Mouse (Mus musculus) hindbrain, embryonic 12.5 days (tissue): Measurements from ENCODE around the gene Ehd2. TPM values are rescaled to one million over a fixed set of nuclear protein-coding genes. Genes with fewer than 3 reads are reported as not detected.

ENCODE experiments used
- ATAC-seq: fragments of 200-750 bp; cut with Nextera tagmentation; 2 replicates; pipeline ENCODE4 v1.8.0; 2017; ENCODE audit warnings: moderate TSS enrichment; ENCODE audit not compliant: low FRiP score
- H3K27ac ChIP-seq: fragments of 300-500 bp; sonication (generic); 2 replicates; pipeline ENCODE4 v1.5.1; 2016; ENCODE audit warnings: mild to moderate bottlenecking
- H3K27me3 ChIP-seq: fragments of 300-500 bp; sonication (generic); 2 replicates; pipeline ENCODE4 v1.6.1; 2016; ENCODE audit warnings: mild to moderate bottlenecking
- H3K36me3 ChIP-seq: fragments of 300-500 bp; sonication (generic); 2 replicates; pipeline ENCODE4 v1.6.1; 2016; ENCODE audit warnings: mild to moderate bottlenecking
- H3K4me1 ChIP-seq: fragments of 300-500 bp; sonication (generic); 2 replicates; pipeline ENCODE4 v1.6.1; 2016
- H3K4me2 ChIP-seq: fragments of 300-500 bp; sonication (generic); replicated peaks from 2 replicates; pipeline ENCODE4 v1.6.1; 2016; ENCODE audit warnings: mild to moderate bottlenecking
- H3K4me3 ChIP-seq: fragments of 300-500 bp; sonication (generic); 2 replicates; pipeline ENCODE4 v1.5.1; 2016; ENCODE audit warnings: mild to moderate bottlenecking
- H3K9ac ChIP-seq: fragments of 300-500 bp; sonication (generic); 2 replicates; pipeline ENCODE4 v1.6.1; 2016; ENCODE audit warnings: mild to moderate bottlenecking, moderate library complexity
- H3K9me3 ChIP-seq: fragments of 300-500 bp; sonication (generic); replicated peaks from 2 replicates; pipeline ENCODE4 v1.6.1; 2016; ENCODE audit warnings: mild to moderate bottlenecking
- WGBS: fragments of 180-500 bp; shearing (Covaris S2); methylation state at CpG from one replicate; pipeline ENCODE4 v1.1.7; 2016; 5-methylcytosine and 5-hydroxymethylcytosine counted together
- polyA plus RNA-seq: library from polyadenylated mRNA; unstranded; fragments of >200 nt; fragmentation: Nextera tagmentation; extraction: Ambion mirVana; gene quantifications from 2 replicates; pipeline ENCODE4 v1.2.1, GENCODE M21; 2016

Gene Ehd2
- polyA plus RNA-seq, 1 experiment from 2014 or later: 10.1 TPM

DNA sequence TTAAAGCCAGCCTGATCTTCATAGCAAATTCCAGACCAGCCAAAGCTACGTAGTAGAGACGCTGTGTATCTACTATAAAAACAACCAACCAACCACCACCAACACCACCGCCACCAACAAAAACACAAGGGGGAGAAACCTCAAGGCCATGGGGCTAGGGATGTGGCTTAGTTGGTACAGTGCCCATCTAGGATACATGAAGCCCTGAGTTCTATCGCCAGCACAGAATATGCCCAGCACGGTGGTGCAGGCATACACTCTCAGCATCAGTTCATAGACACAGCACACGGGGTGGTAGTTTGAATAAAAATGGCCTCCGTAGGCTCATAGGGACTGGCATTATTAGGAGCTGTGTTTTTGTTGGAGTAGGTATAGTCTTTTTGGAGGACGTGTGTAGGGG lies 955 bp upstream of the Ehd2 start:
- H3K4me2 ChIP-seq: no peak overlapping the region
- H3K9me3 ChIP-seq: no peaks in the 10 kb centered on the region
- no peaks in the 10 kb centered on the region for H3K27me3 ChIP-seq
- ATAC-seq: no peak
- no peak overlapping the region for H3K9ac ChIP-seq
- peaks cover 32% of the 10 kb centered on the region for H3K36me3 ChIP-seq
- no peak overlapping the region for H3K4me3 ChIP-seq
- 0 out of 2 replicates have a peak, but pooled peaks cover 3% of the 10 kb centered on the region for H3K4me1 ChIP-seq
- no peak overlapping the region for H3K27ac ChIP-seq
- WGBS: 88% methylated on average over 8 of the region's 8 CpGs

DNA sequence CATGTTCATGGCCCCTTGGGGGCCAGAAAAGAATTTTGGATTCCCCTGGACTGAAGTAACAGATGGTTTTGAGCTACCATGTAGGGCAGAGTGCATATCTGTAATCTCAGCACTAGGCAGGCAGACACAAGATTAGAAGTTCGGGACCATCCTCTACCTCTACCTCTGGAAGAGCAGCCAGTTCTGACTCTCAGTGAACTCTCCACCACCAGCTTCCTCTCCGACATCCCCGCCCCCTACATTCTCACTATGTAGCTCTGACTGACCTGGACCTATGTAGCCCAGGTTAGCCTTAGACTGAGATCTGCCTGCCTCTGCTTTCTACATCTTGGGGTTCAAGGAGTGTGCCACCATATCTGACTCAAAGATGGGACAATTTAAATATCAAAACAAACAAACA lies 878 bp downstream of the Ehd2 start:
- ATAC-seq: no peak
- Histone ChIP-seq H3K9ac (no peak overlapping the region), H3K36me3 (peaks cover 18% of the 10 kb centered on the region), H3K27me3 (no peaks in the 10 kb centered on the region), H3K4me2 (no peak overlapping the region), H3K4me1 (peaks cover 14% of the 10 kb centered on the region), H3K27ac (no peak overlapping the region), H3K4me3 (no peak overlapping the region), H3K9me3 (no peaks in the 10 kb centered on the region)
- WGBS: 81% methylated on average over 3 of the region's 3 CpGs

DNA sequence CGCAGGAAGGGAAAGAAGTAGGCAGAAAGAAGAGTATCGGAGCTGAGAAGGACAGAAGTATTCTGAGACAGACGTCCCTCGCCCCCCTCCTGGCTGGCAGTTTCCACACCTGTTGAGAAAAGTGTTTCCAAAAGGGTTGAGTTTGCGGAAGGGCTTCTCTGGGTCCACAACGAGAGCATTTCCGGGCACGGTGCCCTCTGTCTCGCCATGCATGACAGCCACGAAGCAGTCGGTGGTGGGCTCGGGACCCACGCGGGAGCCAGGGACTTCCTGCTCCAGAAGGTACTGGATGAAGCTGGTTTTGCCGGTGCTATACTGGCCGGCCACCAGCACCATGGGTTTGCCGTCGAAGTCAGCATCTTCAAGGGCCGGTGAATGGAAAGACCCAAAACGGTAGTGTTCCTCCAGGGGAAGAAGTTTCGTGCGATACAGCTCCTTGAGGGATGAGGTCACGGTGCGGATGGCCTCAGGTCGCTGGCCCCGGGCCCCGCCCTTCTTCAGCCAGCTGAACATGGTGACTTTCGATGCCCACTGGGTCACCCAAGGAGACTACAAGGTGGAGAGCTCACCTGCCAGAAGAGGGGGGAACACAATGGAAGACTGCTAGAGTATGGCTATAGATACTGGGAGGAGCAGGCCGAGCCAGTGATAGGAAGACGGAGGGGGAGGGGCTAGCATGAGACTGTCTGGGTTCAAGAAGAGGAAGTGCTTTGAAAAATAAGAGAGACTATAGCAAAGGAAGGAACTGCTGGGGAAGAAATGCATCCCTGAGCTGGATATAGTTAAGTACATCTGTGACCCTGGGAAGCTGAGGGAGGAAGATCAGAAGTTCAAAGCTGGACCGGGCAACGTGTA lies 3.3 kb downstream of the Ehd2 start:
- Histone ChIP-seq H3K36me3 (no peaks in the 10 kb centered on the region), H3K4me1 (peaks cover 19% of the 10 kb centered on the region), H3K9ac (no peak overlapping the region), H3K4me3 (no peak overlapping the region), H3K4me2 (no peak overlapping the region), H3K9me3 (no peaks in the 10 kb centered on the region), H3K27ac (no peak overlapping the region), H3K27me3 (no peaks in the 10 kb centered on the region)
- WGBS: 88% methylated on average over 32 of the region's 32 CpGs
- no peak for ATAC-seq

DNA sequence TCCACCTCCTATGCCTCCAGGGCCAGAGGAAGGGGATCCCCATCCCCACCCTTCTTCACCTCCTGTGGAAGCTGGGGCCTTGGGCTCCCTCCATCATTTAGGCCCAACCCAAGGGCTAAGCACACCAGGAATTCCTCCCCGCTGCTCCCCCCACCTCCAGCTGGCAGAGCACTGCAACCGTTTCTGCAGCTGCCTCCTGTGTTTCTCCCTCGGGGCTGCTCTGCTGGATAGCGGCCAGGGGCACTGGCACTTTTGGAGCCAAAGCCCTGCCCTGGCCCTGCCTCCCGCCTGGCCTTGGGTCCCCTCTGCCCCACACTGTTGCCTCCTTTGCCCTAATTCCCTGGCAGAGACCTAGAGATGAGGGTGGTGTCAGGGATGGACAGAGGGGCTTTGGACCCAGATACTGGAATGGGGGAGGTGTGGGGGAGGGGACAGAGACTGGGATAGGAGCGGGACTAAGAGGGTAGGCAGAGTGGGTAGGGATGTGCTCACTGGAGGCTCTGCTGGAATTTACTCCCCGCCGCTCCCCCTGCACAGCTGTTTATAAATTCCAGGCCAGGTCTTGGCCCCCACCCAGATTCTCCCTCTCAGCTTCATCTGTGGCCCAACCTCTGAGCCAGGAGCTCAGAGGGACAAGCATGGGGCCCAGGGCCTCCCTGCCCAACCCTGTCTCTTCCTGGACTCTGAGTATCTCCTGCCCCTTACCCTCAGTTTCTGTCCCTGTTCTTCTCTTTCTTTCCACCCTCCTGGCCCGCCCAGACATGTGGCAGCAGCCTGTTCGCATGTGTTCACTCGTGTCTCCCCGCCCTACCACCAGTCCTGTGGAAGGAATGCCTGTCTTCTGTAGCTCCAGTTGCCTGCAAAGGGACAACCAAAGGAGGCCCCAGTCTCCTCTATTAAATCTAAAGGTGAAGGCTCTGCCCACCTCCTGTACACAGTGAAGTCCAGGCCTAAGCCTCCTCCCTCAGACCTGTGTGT lies 4.8 kb downstream of the Ehd2 start:
- Histone ChIP-seq H3K9ac (peak overlapping the region; percentile 23; the same call in 1 of the 2 replicates), H3K36me3 (no peaks in the 10 kb centered on the region), H3K4me1 (peaks cover 19% of the 10 kb centered on the region), H3K27me3 (no peaks in the 10 kb centered on the region), H3K9me3 (no peaks in the 10 kb centered on the region), H3K4me3 (no peak overlapping the region), H3K4me2 (no peak overlapping the region), H3K27ac (0 out of 2 replicates have a peak overlapping the region, but pooled peaks have one; percentile 30)
- peak; percentile 20; the same call in 1 of the 2 replicates for ATAC-seq
- WGBS: 33% methylated on average over 12 of the region's 12 CpGs

- H3K36me3 ChIP-seq: no peaks in the 10 kb centered on the region
- no peaks in the 10 kb centered on the region for H3K9me3 ChIP-seq
- H3K4me3 ChIP-seq: no peak overlapping the region
- WGBS: 88% methylated on average over 7 of the region's 7 CpGs
- H3K4me2 ChIP-seq: no peak overlapping the region
- H3K27ac ChIP-seq: no peak overlapping the region
- no peak for ATAC-seq
- peaks cover 16% of the 10 kb centered on the region for H3K4me1 ChIP-seq
- no peaks in the 10 kb centered on the region for H3K27me3 ChIP-seq
- no peak overlapping the region for H3K9ac ChIP-seq
Observed at GRCm38 (mm10) chr7:15961798-15962197, 5.6 kb downstream of the Ehd2 start.

- Histone ChIP-seq H3K4me2 (no peak overlapping the region), H3K27me3 (no peaks in the 10 kb centered on the region), H3K4me1 (peaks cover 16% of the 10 kb centered on the region), H3K9me3 (no peaks in the 10 kb centered on the region), H3K4me3 (no peak overlapping the region), H3K9ac (no peak overlapping the region), H3K27ac (no peak overlapping the region), H3K36me3 (no peaks in the 10 kb centered on the region)
- WGBS: 75% methylated on average over 4 of the region's 4 CpGs
- ATAC-seq: no peak
Observed at GRCm38 (mm10) chr7:15961239-15961638, 6.1 kb downstream of the Ehd2 start.

DNA sequence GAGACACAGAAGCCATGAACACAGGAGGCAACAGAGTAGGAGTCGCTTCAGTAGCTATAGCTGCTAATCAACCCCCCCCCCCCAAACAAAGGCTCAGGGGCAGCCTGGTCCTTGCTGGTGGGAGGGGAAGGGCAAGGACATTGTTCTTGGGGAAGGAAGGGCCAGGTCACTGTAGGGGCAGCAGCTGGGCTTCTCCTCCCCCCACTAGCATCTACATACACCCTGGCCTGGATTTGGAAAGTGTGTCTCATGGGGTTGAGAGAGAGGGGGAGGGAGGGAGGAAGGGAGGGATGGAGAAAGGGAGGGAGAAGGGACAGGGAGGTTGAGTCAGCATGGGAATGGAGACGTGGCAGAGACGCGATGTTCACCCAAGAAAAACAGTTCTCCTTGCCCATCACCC lies 6.7 kb downstream of the Ehd2 start:
- no peak overlapping the region for H3K9ac ChIP-seq
- no peak overlapping the region for H3K4me2 ChIP-seq
- no peak for ATAC-seq
- H3K9me3 ChIP-seq: no peaks in the 10 kb centered on the region
- H3K4me1 ChIP-seq: peaks cover 16% of the 10 kb centered on the region
- H3K36me3 ChIP-seq: no peaks in the 10 kb centered on the region
- H3K27me3 ChIP-seq: no peaks in the 10 kb centered on the region
- H3K4me3 ChIP-seq: no peak overlapping the region
- 33% methylated on average over 4 of the region's 4 CpGs for WGBS
- no peak overlapping the region for H3K27ac ChIP-seq

DNA sequence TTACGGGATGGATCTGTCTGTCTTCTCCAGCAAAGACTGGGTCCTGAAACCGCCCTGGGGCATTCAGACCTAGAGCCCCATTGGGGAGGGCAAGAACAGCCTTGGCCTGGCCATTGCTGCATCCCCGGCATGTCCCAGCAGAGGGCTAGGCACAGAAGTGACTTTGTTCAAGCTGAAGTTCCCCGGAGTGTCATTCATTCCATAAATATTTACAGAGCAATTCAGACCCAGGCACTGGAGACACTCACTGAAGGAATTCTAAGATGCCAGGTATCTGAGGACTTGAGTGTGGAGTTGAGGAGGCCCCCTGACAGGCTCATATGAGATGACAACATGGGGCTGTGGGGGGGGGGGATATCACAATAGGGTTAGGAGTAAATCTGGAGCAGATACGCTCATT lies 11.2 kb downstream of the Ehd2 start:
- peaks cover 12% of the 10 kb centered on the region for H3K4me1 ChIP-seq
- peaks cover 4% of the 10 kb centered on the region; the same call in 1 of the 2 replicates for H3K27me3 ChIP-seq
- WGBS: 77% methylated on average over 5 of the region's 5 CpGs
- ATAC-seq: no peak
- no peak overlapping the region for H3K27ac ChIP-seq
- no peaks in the 10 kb centered on the region for H3K9me3 ChIP-seq
- no peak overlapping the region for H3K9ac ChIP-seq
- H3K4me2 ChIP-seq: no peak overlapping the region
- H3K4me3 ChIP-seq: no peak overlapping the region
- H3K36me3 ChIP-seq: no peaks in the 10 kb centered on the region

GRCm38 (mm10) chr7:15955509-15955908 lies 11.9 kb downstream of the Ehd2 start:
- H3K9me3 ChIP-seq: no peaks in the 10 kb centered on the region
- no peaks in the 10 kb centered on the region for H3K36me3 ChIP-seq
- no peak for ATAC-seq
- H3K4me2 ChIP-seq: peak overlapping the region; percentile 48
- H3K27ac ChIP-seq: no peak overlapping the region
- WGBS: 24% methylated on average over 7 of the region's 7 CpGs
- H3K27me3 ChIP-seq: peaks cover 4% of the 10 kb centered on the region; the same call in 1 of the 2 replicates
- peak overlapping the region; percentile 45; the same call in 1 of the 2 replicates for H3K9ac ChIP-seq
- H3K4me3 ChIP-seq: peak overlapping the region; percentile 18
- H3K4me1 ChIP-seq: peaks cover 7% of the 10 kb centered on the region; the same call in 1 of the 2 replicates

- Histone ChIP-seq H3K9ac (peak overlapping the region; percentile 45; the same call in 1 of the 2 replicates), H3K4me3 (peak overlapping the region; percentile 18), H3K36me3 (no peaks in the 10 kb centered on the region), H3K4me1 (peaks cover 7% of the 10 kb centered on the region; the same call in 1 of the 2 replicates), H3K4me2 (peak overlapping the region; percentile 48), H3K27me3 (peaks cover 4% of the 10 kb centered on the region; the same call in 1 of the 2 replicates), H3K9me3 (no peaks in the 10 kb centered on the region), H3K27ac (no peak overlapping the region)
- WGBS: 3% methylated on average over 16 of the region's 21 CpGs
- ATAC-seq: peak; percentile 55
Observed at GRCm38 (mm10) chr7:15954978-15955443, 12.4 kb downstream of the Ehd2 start.

DNA sequence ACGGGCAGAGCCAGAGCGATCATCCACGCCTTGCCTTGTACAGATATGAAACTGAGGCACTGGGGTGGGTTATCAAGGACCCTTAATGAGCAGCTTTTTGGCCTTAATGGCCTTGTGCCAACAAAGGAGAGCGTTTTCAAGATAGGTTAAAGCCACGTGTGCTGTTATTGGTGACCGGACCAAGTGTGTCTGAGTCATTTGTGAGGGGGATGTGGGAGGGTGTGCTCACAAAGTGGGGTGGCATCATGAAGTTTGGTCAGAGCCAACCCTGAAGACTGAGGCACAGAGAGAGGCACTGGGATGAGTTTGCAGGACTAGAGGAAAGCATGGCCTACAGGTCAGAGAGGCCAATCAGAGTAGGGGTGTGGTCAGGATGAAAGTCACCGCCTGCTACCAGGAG lies 12.9 kb downstream of the Ehd2 start:
- peaks cover 7% of the 10 kb centered on the region; the same call in 1 of the 2 replicates for H3K4me1 ChIP-seq
- 0 out of 2 replicates have a peak overlapping the region, but pooled peaks have one; percentile 48 for H3K4me2 ChIP-seq
- peaks cover 4% of the 10 kb centered on the region; the same call in 1 of the 2 replicates for H3K27me3 ChIP-seq
- H3K4me3 ChIP-seq: no peak overlapping the region
- H3K36me3 ChIP-seq: no peaks in the 10 kb centered on the region
- H3K27ac ChIP-seq: no peak overlapping the region
- ATAC-seq: 0 out of 2 replicates have a peak, but pooled peaks have one; percentile 4
- H3K9ac ChIP-seq: no peak overlapping the region
- no peaks in the 10 kb centered on the region for H3K9me3 ChIP-seq
- whole genome bisulfite sequencing: 89% methylated on average over 7 of the region's 7 CpGs
